Mouse (Mus musculus): ENCODE measurements at regions not wholly inside any gene's neighbourhood (a gene's known extent, or its start where the extent isn't known, plus 50 kb on each side); places are given as distances from the start of the nearest gene placed in this dataset.

DNA sequence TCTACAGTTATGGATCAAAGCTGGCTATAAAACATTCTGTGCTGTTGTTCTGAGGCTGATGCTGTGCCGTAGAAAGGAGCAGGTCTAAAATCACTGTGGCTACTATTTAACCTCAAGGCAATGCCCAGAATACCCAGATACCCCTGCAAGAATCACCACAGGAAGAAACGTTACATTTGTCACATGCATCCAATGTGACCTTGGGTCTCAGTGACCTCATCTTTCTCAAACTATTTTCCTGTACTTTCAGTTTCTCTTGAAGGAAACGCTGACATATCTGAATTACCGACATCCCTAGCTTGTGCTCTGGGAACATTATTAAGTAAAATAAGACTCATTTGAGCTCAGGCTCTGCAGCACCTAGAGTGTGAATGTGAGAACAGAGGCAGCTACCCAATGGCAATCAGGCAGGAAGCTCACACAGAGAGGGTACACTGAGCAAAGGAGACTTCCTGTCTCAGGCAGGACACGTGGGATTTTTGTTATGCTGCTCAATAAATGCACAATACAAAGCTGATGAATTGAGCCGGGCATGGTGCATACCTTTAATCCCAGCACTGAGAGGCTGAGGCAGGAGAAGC lies 436.7 kb upstream of the Jarid2 start:
- DNase-seq (ENCODE audit: low read depth, low spot score) = no peak

DNA sequence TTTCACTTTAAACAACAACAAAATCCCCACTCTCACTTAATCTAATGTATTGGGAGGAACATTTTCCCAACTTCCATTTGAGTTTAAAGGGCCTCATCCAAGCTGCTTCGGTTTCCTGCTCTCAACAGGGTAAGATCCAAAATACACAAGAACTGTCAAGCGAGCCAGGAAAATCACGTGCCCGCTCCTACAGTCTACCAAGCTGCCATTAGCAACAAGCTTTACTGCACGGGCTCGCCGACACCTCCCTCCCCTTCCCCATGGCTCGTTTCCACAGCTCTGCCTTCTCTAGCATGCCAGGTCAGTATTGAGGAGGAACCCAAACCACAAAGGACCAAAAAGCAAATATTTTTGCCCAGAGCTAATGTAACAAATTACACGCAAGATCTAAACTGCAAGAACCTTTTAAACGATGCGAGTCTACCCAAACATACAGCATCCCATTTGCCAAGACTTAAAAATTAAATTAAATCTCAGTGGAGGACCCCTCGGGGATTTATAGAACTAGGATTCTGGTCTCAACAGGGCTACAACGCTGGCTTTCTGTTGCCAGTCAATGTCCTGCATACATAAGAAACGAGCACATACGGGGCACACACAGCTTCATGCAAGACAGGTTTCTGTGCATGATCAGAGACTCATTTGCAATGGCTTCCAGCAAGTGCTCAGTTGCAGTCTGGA lies 435.4 kb upstream of the Jarid2 start:
- no peak for DNase-seq (ENCODE audit: low read depth, low spot score)

DNA sequence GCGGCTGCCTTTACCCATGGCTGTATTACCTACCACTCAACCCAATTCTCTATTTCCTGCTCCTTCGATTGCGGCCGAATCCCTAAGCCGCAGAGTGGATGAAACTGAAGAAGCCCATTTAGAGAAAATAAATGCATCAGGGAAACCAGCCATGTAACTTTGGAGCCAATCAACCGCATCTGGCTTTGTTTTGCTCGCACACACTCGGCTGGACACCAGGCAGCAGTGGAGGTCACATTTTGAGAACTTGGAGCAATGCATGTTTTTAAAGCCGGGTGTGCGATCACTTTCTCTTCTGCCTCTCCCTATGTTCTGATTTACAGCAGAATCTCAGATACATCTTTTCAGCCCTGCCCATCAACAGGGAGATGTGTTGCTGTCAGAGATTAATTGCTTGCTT lies 433.7 kb upstream of the Jarid2 start:
- no peak for DNase-seq (ENCODE audit: low read depth, low spot score)

DNA sequence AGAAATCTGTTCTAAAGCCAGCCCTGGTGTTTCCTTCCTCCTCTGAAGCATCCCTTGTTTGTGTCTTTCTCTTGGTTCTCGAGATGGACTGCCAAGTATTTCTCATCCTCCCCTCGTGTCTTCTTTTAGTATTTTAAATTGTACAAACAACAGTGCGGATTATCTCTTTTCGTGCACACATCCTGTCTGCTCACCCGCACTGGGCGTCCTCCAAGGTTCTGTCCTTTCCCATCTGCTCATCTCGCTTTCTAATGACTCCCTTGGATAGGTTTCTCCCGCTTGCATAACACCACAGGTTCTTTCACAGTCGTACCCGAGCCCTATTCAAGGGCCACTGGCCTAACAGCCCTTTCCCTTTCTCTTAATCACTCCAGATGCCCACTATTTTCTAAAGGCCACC lies 428.7 kb upstream of the Jarid2 start:
- DNase-seq (ENCODE audit: low read depth, low spot score) = no peak

GRCm38 (mm10) chr13:44301215-44301614 lies 428.1 kb upstream of the Jarid2 start:
- no peak for DNase-seq (ENCODE audit: low read depth, low spot score)

- DNase-seq (ENCODE audit: low read depth, low spot score) = no peak
Measured at GRCm38 (mm10) chr13:44301936-44302335, 427.3 kb upstream of the Jarid2 start.

- peak; percentile 31 for DNase-seq (ENCODE audit: low read depth, low spot score)
Measured at GRCm38 (mm10) chr13:44305134-44305991, 423.9 kb upstream of the Jarid2 start.

- DNase-seq (ENCODE audit: low read depth, low spot score) = no peak
Measured at GRCm38 (mm10) chr13:44306275-44307050, 422.8 kb upstream of the Jarid2 start.

- no peak for DNase-seq (ENCODE audit: low read depth, low spot score)
Measured at GRCm38 (mm10) chr13:44308227-44308626, 421.0 kb upstream of the Jarid2 start.

GRCm38 (mm10) chr13:44312237-44312636 lies 417.0 kb upstream of the Jarid2 start:
- DNase-seq (ENCODE audit: low read depth, low spot score) = no peak

- DNase-seq (ENCODE audit: low read depth, low spot score) = no peak
Measured at GRCm38 (mm10) chr13:44316747-44317446, 412.4 kb upstream of the Jarid2 start.

DNA sequence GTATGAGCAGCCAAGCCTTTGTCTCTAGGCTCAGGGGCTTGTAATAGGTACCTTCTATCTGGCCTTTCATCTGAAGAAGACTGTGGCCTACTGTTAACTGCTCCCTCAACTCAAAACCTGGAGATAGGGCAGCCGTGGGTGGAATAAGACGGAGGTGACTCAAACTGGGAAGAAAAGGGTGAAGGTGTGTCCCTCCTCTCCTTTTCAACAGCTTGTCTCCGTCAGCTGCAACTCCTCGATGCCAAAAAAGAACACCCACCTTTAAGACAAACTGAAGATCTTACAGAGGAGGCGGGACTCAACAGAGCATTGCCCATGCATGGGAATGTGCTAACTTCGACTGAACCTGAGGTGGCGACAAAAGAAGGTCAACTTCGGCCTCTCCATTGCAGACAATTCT lies 411.7 kb upstream of the Jarid2 start:
- DNase-seq (ENCODE audit: low read depth, low spot score) = no peak

DNA sequence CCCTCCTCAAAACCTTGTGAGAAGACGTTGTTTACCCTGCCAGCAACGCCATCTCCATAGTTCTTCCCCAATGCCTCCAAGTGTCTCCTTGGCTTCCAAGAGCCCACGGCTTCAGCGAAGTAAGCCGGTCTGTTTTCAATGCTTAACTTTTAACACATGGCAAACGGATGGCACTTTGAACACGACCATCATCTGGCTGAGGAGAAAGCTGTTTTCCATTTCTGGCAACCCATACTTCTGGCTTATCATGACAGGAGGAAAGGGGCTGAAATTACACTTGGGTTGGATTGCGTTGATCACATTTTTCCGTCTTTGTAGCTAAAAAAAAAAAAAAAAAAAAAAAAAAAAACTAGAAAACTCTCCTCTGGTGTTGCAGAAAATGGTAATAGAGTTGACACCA lies 410.2 kb upstream of the Jarid2 start:
- DNase-seq (ENCODE audit: low read depth, low spot score) = no peak

- DNase-seq (ENCODE audit: low read depth, low spot score) = no peak
Measured at GRCm38 (mm10) chr13:44319511-44319910, 409.8 kb upstream of the Jarid2 start.

- DNase-seq (ENCODE audit: low read depth, low spot score) = no peak
Measured at GRCm38 (mm10) chr13:44320311-44320710, 409.0 kb upstream of the Jarid2 start.

- no peak for DNase-seq (ENCODE audit: low read depth, low spot score)
Measured at GRCm38 (mm10) chr13:44321009-44321596, 408.2 kb upstream of the Jarid2 start.

DNA sequence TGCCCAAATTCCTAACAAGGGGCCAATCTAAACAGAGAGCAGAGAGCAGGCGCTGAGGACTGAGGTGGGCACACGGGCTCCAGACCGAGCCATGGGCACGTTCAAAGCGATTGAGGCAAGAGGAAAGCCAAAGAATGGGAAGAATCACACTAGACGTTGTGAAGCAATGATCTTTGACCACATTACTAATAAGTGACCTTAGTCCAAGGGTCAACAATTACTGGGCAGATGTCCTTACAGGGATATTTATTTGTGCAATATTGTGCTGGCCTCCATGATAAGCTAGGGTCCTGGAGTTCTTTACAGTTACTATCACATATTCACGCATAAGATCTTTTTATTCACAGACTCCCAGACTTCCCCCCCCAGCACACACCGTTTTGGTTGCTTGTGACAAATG lies 400.9 kb upstream of the Jarid2 start:
- no peak for DNase-seq (ENCODE audit: low read depth, low spot score)

- no peak for DNase-seq (ENCODE audit: low read depth, low spot score)
Measured at GRCm38 (mm10) chr13:44329161-44329560, 400.1 kb upstream of the Jarid2 start.

DNA sequence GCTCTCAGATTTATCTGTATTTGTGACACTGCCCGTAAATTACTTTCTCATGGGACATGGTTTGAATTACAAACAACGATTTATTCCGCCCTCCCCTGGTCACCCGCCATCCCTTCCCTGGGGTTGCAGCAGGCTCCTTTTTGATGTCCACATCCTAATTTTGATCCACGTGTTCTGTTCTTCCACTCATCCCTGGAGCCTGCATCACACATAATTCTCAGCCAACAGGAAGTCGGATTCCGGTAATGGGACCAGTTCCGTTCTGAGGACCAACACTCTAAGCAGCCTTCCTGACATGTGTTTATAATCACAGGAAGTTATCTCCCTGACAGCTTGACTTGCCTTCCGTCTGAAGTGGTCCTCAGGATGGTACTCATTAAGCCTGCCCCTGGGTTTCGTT lies 399.6 kb upstream of the Jarid2 start:
- no peak for DNase-seq (ENCODE audit: low read depth, low spot score)

DNA sequence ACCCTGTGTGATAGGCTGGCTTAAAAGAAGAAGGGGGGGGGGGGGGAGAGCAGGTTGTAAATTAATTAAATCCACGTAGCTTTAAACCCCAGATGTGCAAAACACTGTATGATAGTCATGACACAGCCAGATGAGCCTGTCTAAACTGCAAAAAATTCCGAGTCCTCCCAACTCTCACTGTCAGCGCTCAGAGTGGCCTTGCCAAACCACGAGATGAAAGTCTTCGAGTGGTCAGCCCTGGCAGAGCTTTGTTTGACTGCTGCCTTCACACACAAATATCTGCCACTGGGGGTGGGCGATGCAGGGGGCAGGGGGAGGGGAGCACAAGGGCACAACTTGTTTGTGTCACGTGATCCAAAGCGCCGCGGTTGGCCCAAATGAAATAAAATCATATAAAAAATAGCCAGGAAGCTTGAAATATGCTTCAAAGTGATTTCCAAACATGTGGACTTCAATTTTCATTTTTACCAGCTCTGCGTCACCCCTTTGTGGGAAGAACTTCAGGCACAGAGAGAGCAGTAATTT lies 396.5 kb upstream of the Jarid2 start:
- no peak for DNase-seq (ENCODE audit: low read depth, low spot score)
